Mouse (Mus musculus) midbrain, embryonic 16.5 days (tissue): ENCODE data around the gene Serpinf1. TPM values are rescaled to one million over a fixed set of nuclear protein-coding genes. Genes with fewer than 3 reads are reported as not detected.
"Not testable (repeated sequence)": the region's sequence is repeated elsewhere in the genome, so short reads cannot be mapped to it uniquely, and the experiment has no call there.

Experiments
- ATAC-seq: fragments of 200-750 bp; cut with Nextera tagmentation; 2 replicates; pipeline ENCODE4 v1.8.0; 2017; ENCODE audit warnings: moderate TSS enrichment
- H3K27ac ChIP-seq: fragments of 300-500 bp; sonication (generic); 2 replicates; pipeline ENCODE4 v1.5.1; 2014; ENCODE audit warnings: mild to moderate bottlenecking, low read length, mixed read lengths
- H3K27me3 ChIP-seq: fragments of 300-500 bp; sonication (generic); 2 replicates; pipeline ENCODE4 v1.6.1; 2014; ENCODE audit warnings: low read depth, low read length, mixed read lengths; ENCODE audit not compliant: control insufficient read depth, insufficient read depth
- H3K36me3 ChIP-seq: fragments of 300-500 bp; sonication (generic); 2 replicates; pipeline ENCODE4 v1.6.1; 2014; ENCODE audit warnings: mild to moderate bottlenecking, low read length, moderate library complexity, mixed read lengths; ENCODE audit not compliant: control insufficient read depth, insufficient read depth
- H3K4me1 ChIP-seq: fragments of 300-500 bp; sonication (generic); 2 replicates; pipeline ENCODE4 v1.6.1; 2014; ENCODE audit warnings: mild to moderate bottlenecking, low read length, mixed read lengths; ENCODE audit not compliant: control insufficient read depth, insufficient read depth
- H3K4me2 ChIP-seq: fragments of 300-500 bp; sonication (generic); 2 replicates; pipeline ENCODE4 v1.6.1; 2014; ENCODE audit warnings: mild to moderate bottlenecking, low read length, mixed read lengths
- H3K4me3 ChIP-seq: fragments of 300-500 bp; sonication (generic); 2 replicates; pipeline ENCODE4 v1.5.1; 2014; ENCODE audit warnings: low read depth, mild to moderate bottlenecking, low read length, moderate library complexity, mixed read lengths
- H3K9ac ChIP-seq: fragments of 300-500 bp; sonication (generic); 2 replicates; pipeline ENCODE4 v1.6.1; 2014; ENCODE audit warnings: low read depth, low read length, mixed read lengths
- H3K9me3 ChIP-seq: fragments of 300-500 bp; sonication (generic); replicated peaks from 2 replicates; pipeline ENCODE4 v1.6.1; 2014; ENCODE audit warnings: mild to moderate bottlenecking, low read length, mixed read lengths; ENCODE audit not compliant: control insufficient read depth, poor library complexity, severe bottlenecking
- WGBS: fragments of 180-500 bp; shearing (Covaris S2); extraction: QIAGEN DNeasy Blood & Tissue Kit; methylation state at CpG from one replicate; pipeline ENCODE4 v1.1.7; 2014; 5-methylcytosine and 5-hydroxymethylcytosine counted together
- polyA plus RNA-seq: library from polyadenylated mRNA; unstranded; fragments of >200 nt; fragmentation: Nextera tagmentation; extraction: Ambion mirVana; gene quantifications from 2 replicates; pipeline ENCODE4 v1.2.1, GENCODE M21; 2015

Gene Serpinf1
- polyA plus RNA-seq, 1 experiment from 2014 or later: 31.8 TPM

DNA sequence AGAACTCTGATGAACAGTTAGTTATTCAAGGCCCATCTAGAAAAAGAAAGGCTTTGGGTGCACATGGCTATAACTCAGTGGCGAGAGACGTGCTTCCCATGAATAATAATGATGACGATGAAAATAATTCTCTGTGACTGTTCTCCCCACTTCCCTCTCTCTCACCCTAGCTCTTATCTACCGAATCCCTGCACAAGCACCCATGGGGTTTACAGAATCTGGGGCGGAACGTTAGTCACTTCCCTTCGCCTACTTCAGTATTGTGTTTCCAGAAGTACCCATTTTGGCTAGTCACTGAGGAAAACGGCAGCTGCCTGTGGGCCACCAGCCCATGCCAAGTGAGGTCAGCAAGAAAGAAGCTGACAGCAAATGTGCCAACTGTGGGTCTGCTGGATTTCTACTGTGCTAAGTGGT lies 36.1 kb upstream of the Serpinf1 start:
- no peak overlapping the region for H3K4me2 ChIP-seq
- 88% methylated on average over 8 of the region's 8 CpGs for WGBS

DNA sequence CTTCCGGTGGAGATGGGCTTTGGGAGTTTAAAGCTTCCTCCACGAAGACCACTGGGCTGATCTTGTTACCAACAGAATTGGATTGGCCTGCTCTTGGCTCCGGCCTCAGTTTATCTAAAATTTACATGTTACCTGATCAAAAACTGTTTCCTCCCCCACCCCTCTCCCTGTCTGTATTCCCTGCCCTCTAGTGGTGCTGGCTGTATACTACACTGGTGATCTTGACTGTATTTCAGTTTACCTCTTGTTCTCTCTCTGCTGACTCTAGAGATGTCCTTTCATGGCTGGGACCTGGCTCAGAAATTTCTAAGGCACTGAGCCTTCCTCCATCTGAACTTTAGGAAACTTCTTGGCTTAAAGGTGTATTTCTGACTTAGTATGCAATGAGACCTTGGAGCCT lies 35.7 kb upstream of the Serpinf1 start:
- H3K4me1 ChIP-seq: peaks cover 35% of the 10 kb centered on the region
- ATAC-seq: no peak
- H3K27me3 ChIP-seq: peaks cover 2% of the 10 kb centered on the region; the same call in 1 of the 2 replicates
- no peak overlapping the region for H3K27ac ChIP-seq
- H3K9me3 ChIP-seq: no peaks in the 10 kb centered on the region
- H3K36me3 ChIP-seq: no peaks in the 10 kb centered on the region
- H3K9ac ChIP-seq: no peak overlapping the region
- WGBS: 12% methylated on average over 3 of the region's 3 CpGs
- H3K4me3 ChIP-seq: no peak overlapping the region
- H3K4me2 ChIP-seq: no peak overlapping the region

More for the DNA sequence above, 36.1 kb upstream of the Serpinf1 start:
- H3K4me1 ChIP-seq: peaks cover 32% of the 10 kb centered on the region
- no peak overlapping the region for H3K27ac ChIP-seq
- H3K27me3 ChIP-seq: peaks cover 2% of the 10 kb centered on the region; the same call in 1 of the 2 replicates
- H3K9ac ChIP-seq: no peak overlapping the region
- no peak for ATAC-seq
- H3K4me3 ChIP-seq: no peak overlapping the region
- no peaks in the 10 kb centered on the region for H3K36me3 ChIP-seq
- H3K9me3 ChIP-seq: no peaks in the 10 kb centered on the region

- H3K27ac ChIP-seq: no peak overlapping the region
- H3K27me3 ChIP-seq: no peaks in the 10 kb centered on the region
- ATAC-seq: no peak
- H3K4me1 ChIP-seq: peaks cover 23% of the 10 kb centered on the region
- H3K9me3 ChIP-seq: no peaks in the 10 kb centered on the region
- H3K9ac ChIP-seq: no peak overlapping the region
- no peak overlapping the region for H3K4me2 ChIP-seq
- no peak overlapping the region for H3K4me3 ChIP-seq
- H3K36me3 ChIP-seq: no peaks in the 10 kb centered on the region
- WGBS: 87% methylated on average over 7 of the region's 7 CpGs
Measured at GRCm38 (mm10) chr11:75456440-75456871, 34.0 kb upstream of the Serpinf1 start.

DNA sequence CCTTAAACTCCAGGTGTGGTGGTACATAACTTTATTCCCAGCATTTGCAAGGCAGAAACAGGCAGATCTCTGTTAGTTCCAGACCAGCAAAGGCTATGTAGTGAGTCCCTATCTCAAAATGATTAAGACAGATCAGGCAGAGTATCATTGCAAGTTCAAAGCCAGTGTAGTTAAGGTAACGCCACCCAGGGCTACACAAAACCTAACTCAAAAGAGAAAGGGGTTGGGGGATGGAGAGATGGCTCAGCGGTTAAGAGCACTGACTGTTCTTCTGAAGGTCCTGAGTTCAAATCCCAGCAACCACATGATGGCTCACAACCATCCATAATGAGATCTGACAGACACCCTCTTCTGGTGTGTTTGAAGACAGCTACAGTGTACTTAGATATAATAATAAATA lies 33.5 kb upstream of the Serpinf1 start:
- not testable (repeated sequence) for H3K36me3 ChIP-seq, H3K4me2 ChIP-seq, H3K9ac ChIP-seq, H3K27ac ChIP-seq, H3K4me3 ChIP-seq, H3K9me3 ChIP-seq, H3K27me3 ChIP-seq, ATAC-seq
- 95% methylated on average over 2 of the region's 2 CpGs for WGBS
- H3K4me1 ChIP-seq: peaks cover 23% of the 10 kb centered on the region

GRCm38 (mm10) chr11:75455041-75455736 lies 32.7 kb upstream of the Serpinf1 start:
- ATAC-seq: no peak
- Histone ChIP-seq H3K27me3 (no peaks in the 10 kb centered on the region), H3K36me3 (no peaks in the 10 kb centered on the region), H3K4me2 (peak overlapping the region; percentile 97), H3K4me3 (peak overlapping the region; percentile 81), H3K9ac (peak overlapping the region; percentile 82), H3K9me3 (no peaks in the 10 kb centered on the region), H3K27ac (peak overlapping the region; percentile 44), H3K4me1 (peaks cover 25% of the 10 kb centered on the region)
- WGBS: 79% methylated on average over 10 of the region's 10 CpGs

- Histone ChIP-seq H3K9ac (peak within 1 kb of the TSS; percentile 82), H3K27ac (peak within 1 kb of the TSS; percentile 50)
Measured at GRCm38 (mm10) chr11:75453991-75454930, 31.8 kb upstream of the Serpinf1 start, which contains the start of gene Wdr81. Gene Wdr81 (minus strand): TSS chr11:75454717.

DNA sequence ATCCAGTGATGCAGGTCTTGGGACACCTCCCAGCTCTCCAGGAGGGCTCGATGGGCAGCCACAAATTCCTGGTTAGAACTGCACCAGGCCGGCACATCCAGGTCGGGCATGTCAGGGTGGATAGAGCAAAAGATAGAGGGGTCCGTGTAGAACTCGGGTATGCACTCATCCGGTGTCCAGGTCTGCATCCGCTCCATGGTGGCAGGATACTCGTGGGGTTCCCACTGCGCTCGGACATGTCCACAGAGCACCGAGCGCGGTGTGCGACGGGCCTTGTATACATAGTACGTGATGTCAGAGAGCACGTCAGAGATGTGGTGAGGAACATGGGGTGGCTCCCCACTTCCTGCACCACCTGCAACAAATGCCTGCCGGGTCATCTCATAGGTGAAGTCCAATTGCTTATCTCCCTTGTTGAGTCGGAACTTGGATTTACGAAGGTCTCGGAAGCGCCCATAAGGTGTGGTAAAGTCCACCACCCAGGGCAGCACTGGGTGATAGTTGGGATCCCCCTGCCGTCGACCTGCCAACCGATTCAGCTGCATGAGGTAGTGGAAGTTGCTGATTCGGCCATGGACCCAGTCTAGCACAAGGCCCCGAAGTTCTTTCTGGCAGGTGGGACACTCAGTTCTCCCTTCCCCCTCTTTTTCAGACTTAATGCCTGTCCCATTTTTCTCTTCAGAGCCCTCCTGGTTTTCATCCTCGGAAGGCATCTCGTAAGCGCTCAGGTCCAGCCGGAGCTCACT lies 30.5 kb upstream of the Serpinf1 start:
- WGBS: 92% methylated on average over 31 of the region's 31 CpGs
- no peaks in the 10 kb centered on the region for H3K9me3 ChIP-seq
- ATAC-seq: no peak
- H3K4me3 ChIP-seq: no peak overlapping the region
- peaks cover 11% of the 10 kb centered on the region for H3K36me3 ChIP-seq
- peak overlapping the region; percentile 97; the same call in 1 of the 2 replicates for H3K4me2 ChIP-seq
- H3K27ac ChIP-seq: no peak overlapping the region
- H3K4me1 ChIP-seq: peaks cover 19% of the 10 kb centered on the region
- H3K27me3 ChIP-seq: no peaks in the 10 kb centered on the region
- H3K9ac ChIP-seq: no peak overlapping the region

More at GRCm38 (mm10) chr11:75453991-75454930, 31.8 kb upstream of the Serpinf1 start, which contains the start of gene Wdr81:
- Histone ChIP-seq H3K36me3 (peaks cover 2% of the 10 kb centered on the region), H3K4me1 (peaks cover 19% of the 10 kb centered on the region), H3K9me3 (no peaks in the 10 kb centered on the region), H3K4me2 (peak within 1 kb of the TSS; percentile 97), H3K27me3 (no peaks in the 10 kb centered on the region), H3K4me3 (peak within 1 kb of the TSS; percentile 81)
- 2% methylated on average over 53 of the region's 56 CpGs for WGBS
- ATAC-seq: peak; percentile 95

DNA sequence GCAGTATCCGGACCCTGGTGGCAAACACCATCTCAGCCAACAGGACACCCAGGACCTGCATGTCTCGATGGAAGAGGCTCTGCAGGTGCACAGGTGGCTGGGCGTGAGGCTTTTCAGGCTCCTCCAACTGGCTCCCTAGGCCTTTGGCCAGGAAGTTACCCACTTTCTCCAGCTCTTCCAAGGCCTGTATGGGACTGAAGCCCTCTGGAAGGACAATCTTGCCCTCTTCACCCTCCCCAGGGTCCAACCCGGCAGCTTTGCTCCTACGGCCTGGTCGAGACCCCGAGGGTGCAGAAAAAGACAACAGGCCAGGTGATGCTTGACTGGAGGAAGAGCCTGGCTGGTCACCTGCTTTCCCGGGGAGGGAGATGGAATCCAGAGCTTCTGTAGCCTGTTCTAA lies 29.6 kb upstream of the Serpinf1 start:
- H3K4me3 ChIP-seq: no peak overlapping the region
- no peaks in the 10 kb centered on the region for H3K9me3 ChIP-seq
- peaks cover 19% of the 10 kb centered on the region for H3K4me1 ChIP-seq
- no peak for ATAC-seq
- peaks cover 14% of the 10 kb centered on the region for H3K36me3 ChIP-seq
- no peaks in the 10 kb centered on the region for H3K27me3 ChIP-seq
- H3K4me2 ChIP-seq: no peak overlapping the region
- H3K27ac ChIP-seq: no peak overlapping the region
- 91% methylated on average over 8 of the region's 8 CpGs for WGBS
- no peak overlapping the region for H3K9ac ChIP-seq
